Mouse (Mus musculus): ENCODE measurements around the gene Lrrc8d.

Gene Lrrc8d

GRCm38 (mm10) chr5:105776978-105777593, 77.3 kb downstream of the Lrrc8d start:
- no peak for DNase-seq (ENCODE audit: low spot score)

- no peak for DNase-seq (ENCODE audit: low spot score)
Observed at GRCm38 (mm10) chr5:105777645-105778044, 77.9 kb downstream of the Lrrc8d start.

GRCm38 (mm10) chr5:105778189-105778588, 78.4 kb downstream of the Lrrc8d start:
- DNase-seq (ENCODE audit: low spot score): no peak

GRCm38 (mm10) chr5:105778723-105779122, 79.0 kb downstream of the Lrrc8d start:
- DNase-seq (ENCODE audit: low spot score): no peak

GRCm38 (mm10) chr5:105779331-105779730, 79.6 kb downstream of the Lrrc8d start:
- no peak for DNase-seq (ENCODE audit: low spot score)

GRCm38 (mm10) chr5:105783848-105784247, 84.1 kb downstream of the Lrrc8d start:
- DNase-seq (ENCODE audit: low spot score): no peak

- DNase-seq (ENCODE audit: low spot score): no peak
Observed at GRCm38 (mm10) chr5:105784724-105785123, 85.0 kb downstream of the Lrrc8d start.

GRCm38 (mm10) chr5:105787577-105787976, 87.8 kb downstream of the Lrrc8d start:
- DNase-seq (ENCODE audit: low spot score): no peak

GRCm38 (mm10) chr5:105789801-105790200, 90.0 kb downstream of the Lrrc8d start:
- no peak for DNase-seq (ENCODE audit: low spot score)

GRCm38 (mm10) chr5:105792331-105792801, 92.6 kb downstream of the Lrrc8d start:
- DNase-seq (ENCODE audit: low spot score): no peak

GRCm38 (mm10) chr5:105792853-105793547, 93.2 kb downstream of the Lrrc8d start:
- DNase-seq (ENCODE audit: low spot score): no peak

GRCm38 (mm10) chr5:105793548-105793940, 93.8 kb downstream of the Lrrc8d start:
- no peak for DNase-seq (ENCODE audit: low spot score)

GRCm38 (mm10) chr5:105798421-105798820, 98.7 kb downstream of the Lrrc8d start:
- DNase-seq (ENCODE audit: low spot score): no peak

GRCm38 (mm10) chr5:105799850-105800635, 100.3 kb downstream of the Lrrc8d start:
- no peak for DNase-seq (ENCODE audit: low spot score)

GRCm38 (mm10) chr5:105801031-105801529, 101.3 kb downstream of the Lrrc8d start:
- no peak for DNase-seq (ENCODE audit: low spot score)

GRCm38 (mm10) chr5:105805955-105806354, 106.2 kb downstream of the Lrrc8d start:
- DNase-seq (ENCODE audit: low spot score): no peak

- DNase-seq (ENCODE audit: low spot score): no peak
Observed at GRCm38 (mm10) chr5:105807461-105807860, 107.7 kb downstream of the Lrrc8d start.

- DNase-seq (ENCODE audit: low spot score): no peak
Observed at GRCm38 (mm10) chr5:105809056-105809455, 109.3 kb downstream of the Lrrc8d start.

- no peak for DNase-seq (ENCODE audit: low spot score)
Observed at GRCm38 (mm10) chr5:105813036-105813435, 113.3 kb downstream of the Lrrc8d start.

- DNase-seq (ENCODE audit: low spot score): no peak
Observed at GRCm38 (mm10) chr5:105813974-105814373, 114.2 kb downstream of the Lrrc8d start.

GRCm38 (mm10) chr5:105816118-105816517, 116.3 kb downstream of the Lrrc8d start:
- DNase-seq (ENCODE audit: low spot score): no peak

- DNase-seq (ENCODE audit: low spot score): no peak
Observed at GRCm38 (mm10) chr5:105817248-105817976, 117.6 kb downstream of the Lrrc8d start.
